Mouse (Mus musculus): ENCODE results near the gene Dock10.
"Not testable (repeated sequence)": the region's sequence is repeated elsewhere in the genome, so short reads cannot be mapped to it uniquely, and the experiment has no call there.

Gene Dock10

GRCm38 (mm10) chr1:80757977-80758797 lies at the start of gene Dock10:
Gene Dock10, minus strand, starts transcription at chr1:80758527.
- no peak for DNase-seq (ENCODE audit: low read depth, low spot score)

- DNase-seq (ENCODE audit: low read depth, low spot score): no peak
Observed at GRCm38 (mm10) chr1:80806835-80807398, 48.6 kb upstream of the Dock10 start.

DNA sequence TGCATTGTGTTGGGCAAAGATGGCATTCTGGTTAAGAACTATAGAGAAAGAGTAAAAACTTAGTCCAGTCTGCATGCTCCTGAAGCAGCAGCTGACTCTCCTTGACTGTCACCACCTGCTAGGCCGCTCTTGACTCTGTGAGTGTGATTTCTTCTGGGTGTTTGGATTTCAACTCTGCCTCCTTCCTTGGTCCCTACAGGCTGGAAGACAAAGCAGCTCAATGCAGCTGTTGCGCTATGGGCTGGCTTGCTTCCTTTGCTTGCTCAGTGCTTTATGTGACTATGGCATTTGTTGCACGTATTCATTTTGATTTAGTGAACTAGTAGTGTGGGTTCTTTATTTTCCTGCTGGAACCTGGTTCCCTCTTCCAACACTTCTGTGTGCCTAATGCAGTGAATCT lies 43.7 kb upstream of the Dock10 start:
- DNase-seq (ENCODE audit: low read depth, low spot score): no peak

DNA sequence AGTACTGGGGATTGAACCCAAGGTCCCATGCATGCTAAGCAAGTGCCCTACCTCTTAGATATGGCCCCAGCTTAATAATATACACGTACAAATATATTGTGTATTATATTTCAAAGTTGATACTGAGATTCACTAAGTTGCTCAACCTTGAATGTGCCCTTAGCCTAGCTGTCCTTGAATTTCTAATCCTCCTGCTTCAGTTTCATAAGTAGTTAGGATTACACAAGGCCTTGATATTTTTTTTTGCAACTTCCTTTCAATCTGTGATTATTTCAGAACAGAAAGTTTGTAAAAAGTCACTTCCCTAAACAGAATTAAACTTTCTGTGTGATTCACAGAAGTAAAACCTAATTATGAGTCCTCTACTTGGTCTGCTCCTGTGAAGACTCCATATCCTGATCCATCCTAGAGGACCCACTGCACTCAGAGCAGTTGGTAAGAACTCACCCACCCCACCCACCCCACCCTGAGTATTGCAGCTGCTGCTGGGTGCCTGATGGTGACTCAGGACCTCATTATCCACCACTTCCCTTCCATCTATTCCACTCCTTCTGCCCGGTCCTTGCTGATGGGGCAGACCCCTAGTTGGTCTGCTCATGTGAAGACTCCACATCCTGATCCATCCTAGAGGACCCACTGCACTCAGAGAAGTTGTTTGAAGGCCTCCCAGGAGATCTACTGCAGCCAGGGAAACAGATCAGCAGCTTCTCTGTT lies 26.9 kb upstream of the Dock10 start:
- no peak for DNase-seq (ENCODE audit: low read depth, low spot score)

DNA sequence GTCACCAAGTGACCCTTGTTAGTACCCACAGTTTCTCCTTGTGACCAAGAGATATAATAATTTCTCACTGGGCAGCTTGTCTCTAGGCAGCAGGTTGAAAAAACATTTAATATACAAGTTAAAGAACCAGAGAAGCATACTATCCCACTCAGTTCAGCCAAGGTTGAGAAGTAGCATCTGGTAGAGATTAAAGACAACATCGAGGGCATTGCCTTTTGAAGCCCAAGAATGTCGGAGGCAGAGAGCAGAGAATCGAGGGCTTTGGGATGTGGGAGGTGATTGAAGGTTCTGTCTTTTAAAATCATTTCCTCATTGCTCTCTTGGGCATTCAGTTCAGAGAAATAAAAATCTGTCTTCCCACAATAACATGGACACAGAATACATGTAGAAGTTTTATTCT lies 25.8 kb upstream of the Dock10 start:
- DNase-seq (ENCODE audit: low read depth, low spot score): no peak

DNA sequence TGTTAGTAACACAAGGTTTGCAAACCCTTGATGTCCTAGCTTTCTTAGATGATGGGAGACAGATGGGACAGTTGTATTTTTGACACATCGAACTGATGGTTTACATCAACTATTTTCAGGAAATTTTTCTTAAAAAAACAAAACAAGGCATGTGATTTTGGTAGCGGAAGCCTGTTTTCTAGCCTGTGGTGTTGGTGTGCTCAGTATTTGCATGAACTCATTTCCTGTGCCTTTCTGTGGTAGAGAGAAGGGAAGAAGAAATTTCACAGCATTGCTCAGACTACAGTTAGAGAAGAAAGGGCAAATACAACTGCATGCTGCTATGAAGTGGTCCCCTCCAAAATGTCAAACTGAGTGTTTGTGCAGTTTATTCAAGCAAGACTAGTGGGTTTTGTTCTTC lies 7.2 kb upstream of the Dock10 start:
- DNase-seq (ENCODE audit: low read depth, low spot score): no peak

DNA sequence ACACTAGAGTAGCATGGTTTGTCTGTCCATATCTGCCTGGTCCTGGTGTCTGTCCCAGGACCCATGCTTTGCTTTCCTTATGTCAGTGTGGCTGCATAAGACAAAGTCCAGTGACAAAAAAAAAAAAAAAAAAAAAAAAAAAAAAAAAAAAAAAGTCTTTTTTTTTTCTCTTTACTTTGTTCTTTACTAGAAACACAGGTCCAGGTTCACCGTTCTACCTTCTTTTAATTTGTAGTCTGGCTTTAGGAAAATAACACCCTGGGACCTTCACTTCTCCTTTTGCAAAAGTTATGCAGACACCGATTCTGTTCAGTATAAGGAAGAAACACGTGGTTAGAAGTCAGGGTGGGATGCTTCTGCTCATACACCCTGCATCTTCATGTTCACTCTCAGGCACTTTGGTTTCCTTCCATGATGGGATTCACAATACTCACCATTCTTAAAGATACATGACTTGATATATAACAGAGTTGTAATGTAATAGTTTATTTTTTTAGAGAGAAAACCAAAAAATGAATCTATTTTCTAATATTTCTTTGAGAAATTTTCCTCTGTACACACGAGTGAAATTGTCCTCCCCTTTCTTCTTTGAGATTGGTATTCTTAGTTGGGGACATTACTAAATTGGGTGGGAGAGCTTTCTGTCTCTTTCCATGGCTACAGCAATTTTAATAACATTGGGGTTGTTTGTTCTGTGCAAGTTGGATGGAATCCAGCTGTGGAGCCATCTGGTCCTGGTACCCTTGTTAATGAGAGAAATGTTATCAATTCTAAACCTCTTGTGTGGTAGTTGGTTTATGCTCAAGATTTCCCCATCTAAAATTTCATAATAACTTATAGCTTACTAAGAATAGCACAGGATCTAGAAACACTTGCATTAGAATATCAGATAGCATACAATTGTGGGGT lies 5.0 kb upstream of the Dock10 start:
- no peak for DNase-seq (ENCODE audit: low read depth, low spot score)

GRCm38 (mm10) chr1:80758798-80759184 lies 464 bp upstream of the Dock10 start:
- DNase-seq (ENCODE audit: low read depth, low spot score): no peak

DNA sequence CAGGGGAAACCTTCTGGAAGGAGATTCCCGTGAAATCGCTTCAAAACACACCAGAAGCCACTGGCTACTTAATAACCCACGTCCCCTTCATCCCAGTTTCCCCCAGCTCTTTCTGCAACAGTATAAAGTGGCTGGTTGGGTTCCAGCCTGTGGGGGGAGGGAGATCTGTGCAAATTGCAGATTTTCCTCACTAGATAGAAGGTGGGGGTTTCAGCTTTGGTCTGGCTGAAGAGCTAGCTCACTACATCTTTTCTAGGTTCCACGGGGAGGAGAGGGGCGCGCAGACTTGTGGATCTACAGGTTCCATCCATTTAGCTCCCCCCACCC lies 714 bp downstream of the Dock10 start:
- DNase-seq (ENCODE audit: low read depth, low spot score): no peak

GRCm38 (mm10) chr1:80756824-80757649 lies 1.3 kb downstream of the Dock10 start:
- DNase-seq (ENCODE audit: low read depth, low spot score): no peak

- DNase-seq (ENCODE audit: low read depth, low spot score): no peak
Observed at GRCm38 (mm10) chr1:80756060-80756439, 2.3 kb downstream of the Dock10 start.

DNA sequence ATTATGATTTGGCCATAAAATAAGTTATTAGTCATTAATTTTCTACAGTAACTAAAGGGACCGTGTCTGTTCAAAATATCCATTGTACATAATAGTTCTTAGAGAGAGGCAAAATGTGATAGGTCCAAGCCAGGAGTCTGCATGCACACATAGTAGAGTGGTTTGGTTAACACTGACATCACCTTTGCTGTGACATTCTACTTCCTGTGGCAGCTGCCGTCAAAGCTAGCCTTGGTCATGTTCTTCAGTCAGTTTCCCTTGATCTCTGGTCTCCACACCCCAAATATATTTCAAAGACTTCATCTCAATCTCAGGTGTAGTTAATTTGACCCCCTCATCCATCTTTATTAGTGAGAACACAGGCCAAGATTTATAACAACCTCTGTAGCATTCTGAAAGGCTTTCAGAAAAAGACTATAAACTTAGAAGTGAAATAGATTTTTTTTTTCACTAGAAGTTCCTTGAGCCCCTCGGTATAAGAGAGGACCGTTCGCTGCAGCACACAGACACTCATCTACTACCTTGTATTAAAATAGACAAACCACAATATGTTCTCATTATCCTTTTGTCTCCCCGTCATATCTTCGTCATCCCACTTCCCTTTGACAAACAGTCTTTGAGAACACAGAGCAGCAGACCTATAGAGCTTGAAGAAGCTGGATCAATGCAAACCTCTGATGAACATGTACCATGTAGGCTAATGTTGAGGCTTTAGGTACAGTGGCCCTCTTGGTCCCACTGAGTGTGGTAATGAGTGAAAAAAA lies 2.8 kb downstream of the Dock10 start:
- no peak for DNase-seq (ENCODE audit: low read depth, low spot score)

- DNase-seq (ENCODE audit: low read depth, low spot score): not testable (repeated sequence)
Observed at GRCm38 (mm10) chr1:80749122-80749521, 9.2 kb downstream of the Dock10 start.

DNA sequence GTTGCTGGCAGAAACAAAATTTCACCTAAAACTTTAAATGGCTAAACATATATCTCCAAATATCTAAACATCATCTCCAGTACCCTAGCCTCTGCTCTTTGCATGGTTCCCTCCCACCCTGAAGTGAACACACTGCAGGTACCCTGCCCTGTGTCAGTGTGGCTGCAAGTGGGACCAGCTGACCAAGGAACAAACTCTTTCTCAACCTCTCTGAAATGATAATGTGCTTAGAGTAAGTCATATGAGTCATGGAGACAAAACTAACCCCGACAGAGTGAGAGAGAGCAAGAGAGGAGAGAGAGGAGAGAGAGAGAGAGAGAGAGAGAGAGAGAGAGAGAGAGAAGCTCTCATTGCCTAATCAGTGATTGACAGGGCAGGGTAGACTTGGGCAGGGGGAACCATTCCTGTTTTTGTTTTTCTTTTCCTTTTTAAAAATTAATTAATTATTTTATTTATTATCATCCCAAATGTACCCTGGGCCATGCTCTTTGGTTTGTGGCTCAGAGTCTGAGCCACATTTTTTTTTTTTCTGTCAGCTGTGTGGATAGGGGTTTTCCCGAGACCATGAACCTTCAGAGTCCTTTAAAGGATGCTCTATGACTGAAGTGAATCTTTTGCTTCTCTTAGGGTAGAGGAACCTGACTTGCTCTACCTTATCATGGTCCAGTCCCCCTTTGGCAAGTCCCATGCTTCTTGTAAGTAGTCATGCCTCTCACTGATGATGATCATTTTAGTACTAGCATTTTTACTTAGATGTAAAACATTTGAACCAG lies 11.4 kb downstream of the Dock10 start:
- no peak for DNase-seq (ENCODE audit: low read depth, low spot score)

DNA sequence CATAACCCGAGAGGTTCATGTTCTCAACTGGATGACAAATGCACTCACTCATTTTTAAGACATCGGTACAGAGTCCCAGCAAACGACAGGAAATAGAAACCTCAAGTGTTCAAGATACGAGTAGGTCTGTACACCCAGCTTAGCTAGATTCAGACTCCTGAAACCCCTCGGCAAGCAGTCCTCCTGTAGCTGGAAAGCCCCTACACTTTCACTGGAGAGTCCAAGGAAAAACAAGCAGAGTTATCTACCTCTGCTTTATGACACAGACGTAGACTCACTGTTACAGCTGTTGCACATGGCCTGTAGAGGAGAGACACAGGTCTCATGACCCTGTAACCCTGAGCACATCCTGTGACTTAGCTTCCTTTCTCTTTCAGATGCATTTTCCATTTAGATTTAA lies 12.1 kb downstream of the Dock10 start:
- DNase-seq (ENCODE audit: low read depth, low spot score): no peak

- no peak for DNase-seq (ENCODE audit: low read depth, low spot score)
Observed at GRCm38 (mm10) chr1:80739472-80739871, 18.9 kb downstream of the Dock10 start.

DNA sequence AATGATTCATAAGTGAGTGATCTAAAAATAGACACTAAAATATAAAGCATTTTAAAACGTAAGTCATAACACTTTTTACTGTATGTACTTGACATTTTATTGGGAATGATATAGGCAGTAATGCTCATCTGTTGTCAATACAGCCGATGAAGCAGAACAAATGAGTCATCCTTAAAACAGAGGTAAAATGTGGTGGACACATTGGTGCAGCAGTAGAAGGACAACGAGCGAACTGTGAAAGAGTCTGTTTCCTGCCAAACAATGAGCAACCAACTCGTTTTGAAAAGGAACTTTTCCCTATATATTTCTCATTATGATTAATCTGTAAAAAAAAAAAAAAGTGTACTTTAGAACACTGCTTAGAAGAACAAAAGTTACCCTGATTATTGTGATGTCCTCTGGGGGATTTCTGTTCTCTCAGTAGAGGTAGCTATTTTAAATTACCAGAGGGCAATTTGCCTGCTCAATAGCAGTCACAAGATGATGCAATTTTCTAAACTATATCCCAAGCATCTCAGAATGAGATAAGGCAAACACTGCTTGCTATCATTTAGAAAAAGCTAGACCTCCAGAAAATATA lies 20.4 kb downstream of the Dock10 start:
- DNase-seq (ENCODE audit: low read depth, low spot score): no peak

DNA sequence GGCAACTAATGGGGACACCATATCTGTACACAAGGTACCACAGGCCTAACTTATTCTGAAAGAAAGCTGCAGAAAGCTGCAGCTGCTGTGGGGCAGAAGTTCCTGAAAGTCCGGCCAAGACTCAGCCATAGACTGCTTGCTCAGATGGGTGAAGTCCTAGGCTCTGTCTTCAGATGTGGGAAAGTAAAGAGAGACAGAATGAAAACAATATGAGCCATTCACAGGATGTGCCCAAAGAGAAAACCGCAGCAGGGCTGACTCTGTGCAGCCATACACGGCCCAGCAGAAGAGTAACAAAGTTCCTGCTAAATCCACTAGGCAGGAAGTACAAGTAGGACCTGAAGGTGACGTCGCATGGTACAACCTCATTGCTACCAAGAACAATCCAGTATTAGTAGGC lies 27.7 kb downstream of the Dock10 start:
- no peak for DNase-seq (ENCODE audit: low read depth, low spot score)

DNA sequence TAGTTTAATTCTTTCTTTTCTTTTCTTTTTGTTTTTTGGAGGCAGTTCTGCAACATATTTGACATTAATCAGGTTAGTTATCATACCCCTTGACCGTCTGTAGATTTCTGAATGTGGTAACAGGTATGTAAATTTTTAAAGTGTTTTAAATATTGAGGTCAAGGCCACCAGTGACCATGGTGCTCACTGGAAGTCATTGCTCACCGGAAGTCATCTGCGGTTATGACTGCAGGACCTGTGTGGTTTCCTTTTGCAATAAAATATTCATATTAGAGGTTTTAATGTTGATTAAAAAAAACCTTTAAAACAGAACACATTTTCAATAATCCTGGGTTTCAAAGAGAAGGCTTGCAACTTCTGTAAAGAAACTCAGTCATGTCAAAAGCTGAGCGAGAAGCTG lies 28.2 kb downstream of the Dock10 start:
- DNase-seq (ENCODE audit: low read depth, low spot score): no peak

Measured in 3T3-L1 (cell line).